Mouse (Mus musculus): ENCODE results near the gene P2rx6.

- TF ChIP-seq EP300 (IDR thresholded peaks at IDR 0.05; ENCODE audit: insufficient read depth, low read depth, low read length) (no peak), CTCF (IDR thresholded peaks at IDR 0.05) (no peak), POLR2A (IDR thresholded peaks at IDR 0.05; ENCODE audit: insufficient read depth, low read depth, low read length) (no peak)
These were observed 2.2 kb upstream of the P2rx6 start for GRCm38 (mm10) chr16:17559396-17560027.
